Mouse (Mus musculus) 416B (cell line): ENCODE measurements around the gene Dbndd2.

Experiments
- DNase-seq: peaks from one replicate; pipeline ENCODE4 v3.0.0; 2011; ENCODE audit warnings: low read depth

Gene Dbndd2

GRCm38 (mm10) chr2:164540652-164541427, 54.9 kb downstream of the Dbndd2 start:
- DNase-seq = no peak

- no peak for DNase-seq
These were observed 56.2 kb downstream of the Dbndd2 start for GRCm38 (mm10) chr2:164542132-164542531.

DNA sequence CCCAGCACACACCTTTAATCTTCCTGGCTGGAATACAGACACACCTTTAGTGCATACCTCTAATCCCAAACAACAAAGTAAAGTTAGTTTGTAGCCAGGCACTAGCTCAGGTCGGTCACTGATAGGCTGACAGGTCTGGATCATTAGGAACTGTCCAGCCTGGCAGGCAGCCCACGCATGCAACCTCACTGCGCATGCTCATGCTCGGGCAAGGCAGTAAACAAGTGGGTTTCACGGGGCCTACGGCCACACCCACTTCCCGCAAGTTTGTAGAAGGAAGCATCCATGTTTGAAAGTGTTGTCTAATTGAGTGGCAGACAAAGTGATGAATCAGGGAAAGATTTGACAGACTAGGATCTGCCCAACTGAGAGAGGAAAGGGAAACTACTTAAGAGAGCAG, 56.7 kb downstream of the Dbndd2 start:
- no peak for DNase-seq
